ENCODE assay signal across 8 mouse cellular contexts in the genomic region with DNA sequence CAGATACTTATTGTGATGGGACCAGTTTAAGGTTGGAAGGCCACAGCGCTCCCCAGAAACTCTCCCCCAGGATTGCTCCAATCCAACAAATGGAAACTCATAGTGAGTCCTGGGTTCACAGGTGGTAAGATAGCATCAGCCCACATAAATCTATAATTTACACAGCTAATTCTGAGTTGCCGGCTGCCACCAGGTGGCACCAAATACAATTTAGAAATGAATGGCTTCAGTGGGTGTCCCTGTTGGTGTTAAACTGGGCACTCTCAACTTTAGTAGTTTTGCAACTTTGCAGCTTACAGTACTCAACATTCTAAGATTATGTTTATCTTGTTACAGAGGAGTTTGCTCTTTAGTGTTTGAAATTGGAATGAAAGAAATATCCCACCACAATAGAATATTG.
DNase-seq lines count a peak whose midpoint lies in the region; ATAC-seq and TF ChIP-seq lines count a peak whose summit lies in the region.

No protein-coding gene starts in this region.

- no peak overlapping the region for H3K9ac ChIP-seq in stomach, postnatal 0 days (ENCODE audit: low read length)

- no peak for TF ChIP-seq CTCF in lung, adult 2 months (IDR thresholded peaks at IDR 0.05; ENCODE audit: insufficient read depth, low read length)
- peak; percentile 78 for TF ChIP-seq CTCF in stomach, postnatal 0 days (IDR thresholded peaks at IDR 0.05; ENCODE audit: low read depth)

- peak; percentile 12 to 65 for DNase-seq in adrenal gland, adult (ENCODE audit: inconsistent age in 2 of 2, low spot score in 1 of 2)
- no peak for DNase-seq in adrenal gland, adult 8-10 months
- DNase-seq in ovary, postnatal 36 days (ENCODE audit: low spot score): peak; percentile 23
- no peak for DNase-seq in ovary, postnatal 10 days (ENCODE audit: low spot score)
- peak; percentile 36 for DNase-seq in embryo, embryonic 9.5 days (ENCODE audit: extremely low spot score)
- DNase-seq in kidney, postnatal 36 days: peak; percentile 20 to 73
- DNase-seq in lung, adult 2 months: peak; percentile 5
- peak; percentile 48 for DNase-seq in stomach, postnatal 0 days (ENCODE audit: low spot score)

- H3K27me3 ChIP-seq in stomach, postnatal 0 days (ENCODE audit: control insufficient read depth, insufficient read depth, low read length): no peaks in the 10 kb centered on the region

- H3K27ac ChIP-seq in stomach, postnatal 0 days (replicated peaks): no peak overlapping the region

- no peaks in the 10 kb centered on the region for H3K36me3 ChIP-seq in stomach, postnatal 0 days (ENCODE audit: control insufficient read depth, insufficient read depth, low read length)

- TF ChIP-seq EP300 in stomach, postnatal 0 days (optimal IDR thresholded peaks at IDR 0.05): no peak

- H3K4me1 ChIP-seq in lung, adult 2 months (ENCODE audit: control insufficient read depth, insufficient read depth, low read length): no peaks in the 10 kb centered on the region
- H3K4me1 ChIP-seq in stomach, postnatal 0 days (replicated peaks; ENCODE audit: control insufficient read depth, insufficient read depth): no peaks in the 10 kb centered on the region

- H3K9me3 ChIP-seq in stomach, postnatal 0 days (ENCODE audit: control insufficient read depth, low read length): no peaks in the 10 kb centered on the region

- no peak overlapping the region for H3K4me2 ChIP-seq in stomach, postnatal 0 days (replicated peaks; ENCODE audit: low read depth)

- ATAC-seq in stomach, postnatal 0 days (ENCODE audit: low FRiP score, low TSS enrichment): no peak; the same call in 1 of the 2 replicates

- no peak for TF ChIP-seq POLR2A in lung, adult 2 months (IDR thresholded peaks at IDR 0.05; ENCODE audit: borderline replicate concordance, extremely low read depth, low read depth, low read length)

- whole genome bisulfite sequencing in lung, adult 2 months: 19% methylated on average over 2 of the region's 2 CpGs
- WGBS in stomach, postnatal 0 days: 24% methylated on average over 2 of the region's 2 CpGs

- H3K4me3 ChIP-seq in lung, adult 2 months (replicated peaks; ENCODE audit: extremely low read depth, low read depth, low read length): no peak overlapping the region
- H3K4me3 ChIP-seq in stomach, postnatal 0 days (ENCODE audit: low read depth, low read length): no peak overlapping the region

Comparison
In these comparisons a context has a peak if more than half of its experiments do, and no peak if none do; other contexts are left out.
1. DNase-seq: peak in adrenal gland, adult (2 of 2), ovary, postnatal 36 days (single experiment), embryo, embryonic 9.5 days (single experiment), kidney, postnatal 36 days (2 of 2), lung, adult 2 months (single experiment) and stomach, postnatal 0 days (single experiment); none in adrenal gland, adult 8-10 months (single experiment) and ovary, postnatal 10 days (single experiment).